Mouse (Mus musculus) liver, adult 2 months (tissue): ENCODE data around the gene Sox5. TPM values are rescaled to one million over a fixed set of nuclear protein-coding genes. Genes with fewer than 3 reads are reported as not detected.

Source experiments
- DNase-seq: peaks from one replicate; pipeline ENCODE4 v3.0.0-alpha.2; 2011; ENCODE audit warnings: low read depth, low spot score; ENCODE audit errors: extremely low read depth
- H3K27ac ChIP-seq: fragments of 200-500 bp; replicated peaks from 2 replicates; pipeline ENCODE4 v1.5.1; 2012; ENCODE audit warnings: low read depth, mild to moderate bottlenecking, control low read depth, inconsistent platforms, low read length; ENCODE audit not compliant: insufficient read depth
- H3K27me3 ChIP-seq: fragments of 200-500 bp; 2 replicates; pipeline ENCODE4 v1.6.1; 2012; ENCODE audit warnings: mild to moderate bottlenecking, moderate library complexity, low read length, inconsistent platforms; ENCODE audit not compliant: control insufficient read depth, insufficient read depth
- H3K36me3 ChIP-seq: fragments of 200-500 bp; 2 replicates; pipeline ENCODE4 v1.6.1; 2012; ENCODE audit warnings: low read length, inconsistent platforms; ENCODE audit not compliant: control insufficient read depth, insufficient read depth
- H3K4me1 ChIP-seq: fragments of 200-500 bp; 2 replicates; pipeline ENCODE4 v1.6.1; 2011; ENCODE audit warnings: low read length; ENCODE audit not compliant: control insufficient read depth, insufficient read depth
- H3K4me3 ChIP-seq: fragments of 200-500 bp; 2 replicates; pipeline ENCODE4 v1.5.1; 2011; ENCODE audit warnings: low read depth, mild to moderate bottlenecking, control low read depth, low read length, moderate library complexity; ENCODE audit not compliant: insufficient read depth
- H3K79me2 ChIP-seq: fragments of 200-500 bp; 2 replicates; pipeline ENCODE4 v1.6.1; 2012; ENCODE audit warnings: inconsistent platforms, mild to moderate bottlenecking, low read length, moderate library complexity; ENCODE audit not compliant: control insufficient read depth, insufficient read depth
- H3K9ac ChIP-seq: fragments of 200-500 bp; 2 replicates; pipeline ENCODE4 v1.6.1; 2012; ENCODE audit warnings: low read depth, mild to moderate bottlenecking, control low read depth, inconsistent platforms, low read length
- CTCF ChIP-seq: fragments of 200-500 bp; IDR thresholded peaks from 2 replicates; pipeline ENCODE4 v1.5.1; 2011; ENCODE audit warnings: low read depth, low read length, control low read depth
- POLR2A ChIP-seq: fragments of 200-500 bp; IDR thresholded peaks from 2 replicates; pipeline ENCODE4 v1.6.1; 2011; ENCODE audit warnings: low read length, control low read depth; ENCODE audit not compliant: insufficient read depth; ENCODE audit errors: extremely low read depth
- WGBS: fragments of 180-500 bp; shearing (Covaris S2); methylation state at CpG from one replicate; pipeline ENCODE4 v1.1.7; 2018; 5-methylcytosine and 5-hydroxymethylcytosine counted together
- polyA plus RNA-seq: library from polyadenylated mRNA; depleted of rRNA; stranded (reverse); fragments of >200 nt; gene quantifications from 2 replicates; pipeline ENCODE4 v1.2.3, GENCODE M21; 2012
- total RNA-seq: library from RNA; depleted of rRNA; stranded (reverse); fragments of >200 nt; gene quantifications from 2 replicates; pipeline ENCODE4 v1.2.3, GENCODE M21; 2014

Sox5 gene
- total and polyA plus RNA-seq, 2 experiments: 7.5 to 31.6 TPM

DNA sequence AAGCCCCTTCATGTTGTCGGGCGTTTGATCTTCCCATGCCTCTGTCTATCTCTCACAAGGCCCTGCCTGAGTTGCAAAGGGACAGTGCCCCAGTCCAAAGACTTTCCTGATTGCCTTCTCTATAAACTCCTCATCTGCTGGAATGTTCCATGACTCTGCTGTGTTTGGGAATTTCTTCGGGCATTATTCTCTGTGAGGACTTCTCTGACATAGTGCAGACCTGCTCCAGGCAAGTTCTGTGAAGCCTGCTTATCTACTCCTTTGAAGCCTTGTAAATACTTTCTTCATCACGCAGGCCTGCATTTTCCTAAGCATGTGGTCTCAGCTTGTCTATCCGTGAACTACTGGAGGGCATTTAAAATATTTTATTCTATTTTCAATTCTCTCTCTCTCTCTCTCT, 914.7 kb downstream of the Sox5 start:
- no peak for DNase-seq
- H3K27ac ChIP-seq: no peak overlapping the region
- TF ChIP-seq CTCF (no peak), POLR2A (no peak)
- H3K27me3 ChIP-seq: no peaks in the 10 kb centered on the region
- WGBS: 81% methylated on average over 5 of the region's 5 CpGs
- H3K36me3 ChIP-seq: peaks cover 6% of the 10 kb centered on the region
- no peak overlapping the region for H3K9ac ChIP-seq
- H3K4me1 ChIP-seq: no peaks in the 10 kb centered on the region
- no peaks in the 10 kb centered on the region for H3K79me2 ChIP-seq
- H3K4me3 ChIP-seq: no peak overlapping the region

DNA sequence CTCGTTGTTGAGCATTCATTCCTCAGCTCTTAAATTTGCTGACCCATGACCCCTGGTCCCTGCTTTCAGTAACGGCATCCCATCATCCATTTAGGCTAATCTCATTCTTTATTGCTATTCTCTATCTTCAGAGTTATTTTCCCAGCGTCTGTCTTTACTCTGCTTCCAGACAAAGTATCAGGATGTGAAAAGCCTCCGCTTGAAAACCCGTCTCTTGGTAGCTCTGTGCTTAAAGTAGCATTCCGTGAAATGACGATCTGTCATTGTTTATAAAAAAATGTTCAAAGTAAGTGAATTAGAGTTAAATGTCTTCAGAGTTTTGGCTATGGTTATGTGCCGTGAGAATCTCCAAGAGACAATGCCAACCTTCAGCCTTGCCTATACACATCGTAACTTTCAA, 915.2 kb downstream of the Sox5 start:
- Histone ChIP-seq H3K27ac (no peak overlapping the region), H3K4me3 (no peak overlapping the region), H3K36me3 (peaks cover 2% of the 10 kb centered on the region), H3K9ac (no peak overlapping the region), H3K4me1 (no peaks in the 10 kb centered on the region), H3K27me3 (no peaks in the 10 kb centered on the region), H3K79me2 (no peaks in the 10 kb centered on the region)
- no peak for TF ChIP-seq CTCF
- TF ChIP-seq POLR2A: no peak
- no peak for DNase-seq
- 82% methylated on average over 9 of the region's 9 CpGs for WGBS

DNA sequence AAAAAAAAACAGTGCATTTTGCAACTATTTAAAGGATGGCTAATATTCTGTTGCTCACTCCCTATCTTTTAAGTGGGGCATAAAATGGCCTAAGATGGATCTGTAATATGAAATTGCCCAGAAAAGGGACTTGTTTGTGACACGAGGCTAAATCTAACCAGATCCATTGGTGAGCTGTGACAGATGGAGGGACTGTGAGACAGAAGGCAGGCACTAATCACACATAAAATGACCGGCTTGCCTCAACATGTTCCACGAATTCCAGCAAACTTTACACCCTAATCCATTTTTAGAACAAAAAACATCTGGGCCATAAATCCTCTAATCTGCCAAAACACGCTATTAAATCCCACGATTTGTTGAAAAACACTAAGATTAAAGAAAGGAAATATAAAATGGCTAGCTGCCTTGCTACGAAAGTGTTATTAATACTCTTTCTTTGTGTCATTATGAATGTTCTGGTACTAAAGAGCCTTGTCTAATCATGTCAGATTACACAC, 919.1 kb downstream of the Sox5 start:
- DNase-seq: no peak
- Histone ChIP-seq H3K27me3 (no peaks in the 10 kb centered on the region), H3K36me3 (peaks cover 1% of the 10 kb centered on the region), H3K4me1 (peaks cover 4% of the 10 kb centered on the region), H3K79me2 (no peaks in the 10 kb centered on the region), H3K4me3 (no peak overlapping the region), H3K27ac (no peak overlapping the region), H3K9ac (no peak overlapping the region)
- TF ChIP-seq CTCF (no peak), POLR2A (no peak)
- WGBS: 85% methylated on average over 6 of the region's 6 CpGs

DNA sequence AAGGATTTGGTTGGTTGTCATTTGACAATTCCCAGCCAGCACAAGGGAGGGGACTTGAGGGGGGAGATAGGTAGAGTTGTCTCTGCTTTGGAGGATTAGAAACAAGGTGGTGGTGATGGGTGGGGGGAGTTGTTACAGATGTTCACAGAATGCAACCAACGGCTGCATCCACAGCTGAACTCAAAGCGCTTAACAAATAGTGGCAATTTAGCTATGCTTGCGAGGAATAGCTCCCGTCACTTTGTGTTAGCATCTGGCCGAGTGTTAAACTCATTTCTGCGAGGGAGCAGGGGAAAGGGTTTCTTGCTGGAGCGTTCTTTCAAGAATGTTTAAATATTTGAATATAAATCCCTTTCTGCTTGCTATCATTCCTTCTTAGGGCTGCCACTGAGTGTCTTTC, 921.7 kb downstream of the Sox5 start:
- DNase-seq: no peak
- no peaks in the 10 kb centered on the region; the same call in 1 of the 2 replicates for H3K36me3 ChIP-seq
- H3K27ac ChIP-seq: no peak overlapping the region
- no peak for TF ChIP-seq CTCF
- TF ChIP-seq POLR2A: no peak
- no peaks in the 10 kb centered on the region for H3K79me2 ChIP-seq
- peaks cover 7% of the 10 kb centered on the region for H3K4me1 ChIP-seq
- no peak overlapping the region for H3K9ac ChIP-seq
- WGBS: 90% methylated on average over 7 of the region's 7 CpGs
- H3K4me3 ChIP-seq: no peak overlapping the region
- H3K27me3 ChIP-seq: no peaks in the 10 kb centered on the region

DNA sequence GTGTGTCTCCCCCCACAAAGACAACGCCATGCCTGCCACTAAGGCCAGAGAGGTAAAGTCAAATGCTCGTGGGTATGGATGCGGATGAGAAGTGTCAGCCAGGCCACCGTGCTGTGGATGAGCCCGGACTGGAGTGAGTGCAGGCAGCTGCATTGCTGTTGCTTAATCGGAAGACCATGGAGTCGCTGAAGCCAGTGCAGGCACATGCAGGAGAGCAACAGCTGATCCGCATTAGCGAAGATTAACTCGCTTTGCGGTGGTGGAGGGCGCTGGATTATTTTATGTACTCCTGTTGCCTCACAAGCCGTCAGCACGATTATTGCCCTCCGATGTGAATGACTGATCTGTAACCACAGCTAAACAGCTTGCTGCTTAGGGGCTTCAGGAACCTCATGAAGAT, 922.2 kb downstream of the Sox5 start:
- H3K9ac ChIP-seq: no peak overlapping the region

DNA sequence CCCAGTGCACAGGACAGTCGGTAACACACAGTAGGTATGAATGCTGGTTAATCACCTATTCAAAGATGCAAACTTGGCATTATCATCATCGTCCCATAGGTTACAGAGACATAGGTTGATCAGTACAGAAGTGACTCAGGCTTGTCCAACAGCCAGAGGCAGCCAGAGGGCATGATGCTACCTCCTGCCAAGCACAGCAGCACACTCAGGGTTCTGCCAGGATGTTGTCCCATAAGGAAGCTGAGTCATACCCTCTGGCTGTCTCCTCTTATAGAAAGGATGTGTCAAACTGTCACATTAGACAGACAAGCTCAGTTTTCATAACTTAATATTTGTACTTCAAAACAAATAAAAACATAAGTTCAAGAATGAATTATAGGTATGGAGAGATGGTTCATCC, 923.2 kb downstream of the Sox5 start:
- no peak overlapping the region for H3K4me3 ChIP-seq
- no peak overlapping the region for H3K9ac ChIP-seq
- 96% methylated on average over 2 of the region's 2 CpGs for WGBS
- H3K36me3 ChIP-seq: no peaks in the 10 kb centered on the region; the same call in 1 of the 2 replicates
- DNase-seq: no peak
- no peaks in the 10 kb centered on the region for H3K79me2 ChIP-seq
- no peak for TF ChIP-seq POLR2A
- H3K27me3 ChIP-seq: no peaks in the 10 kb centered on the region
- H3K27ac ChIP-seq: no peak overlapping the region
- H3K4me1 ChIP-seq: peaks cover 7% of the 10 kb centered on the region

More for the DNA sequence above, 922.2 kb downstream of the Sox5 start:
- 93% methylated on average over 15 of the region's 15 CpGs for WGBS
- Histone ChIP-seq H3K4me1 (peaks cover 7% of the 10 kb centered on the region), H3K79me2 (no peaks in the 10 kb centered on the region), H3K36me3 (no peaks in the 10 kb centered on the region; the same call in 1 of the 2 replicates), H3K27ac (no peak overlapping the region), H3K27me3 (no peaks in the 10 kb centered on the region), H3K4me3 (no peak overlapping the region)
- DNase-seq: no peak
- TF ChIP-seq POLR2A: no peak
- TF ChIP-seq CTCF: no peak
